Comparison of ENCODE assay signal across 9 mouse cellular contexts in genomic region chr10:128188242-128188877, GRCm38 (mm10). TPM values are rescaled to one million over a fixed set of nuclear protein-coding genes. Genes with fewer than 3 reads are reported as not detected.
DNase-seq lines count a peak whose midpoint lies in the region; ATAC-seq and TF ChIP-seq lines count a peak whose summit lies in the region.
"Had no signal": no experiment of that assay in that cellular context is flagged by ENCODE, and none has a peak within 500 bp of the region (broad histone marks: within the 10 kb centered on the region; RNA-seq: fewer than 3 reads in every experiment).

No protein-coding gene starts in this region.

- WGBS in limb, embryonic 14.5 days, result 41% methylated on average over 2 of the region's 2 CpGs
- WGBS in neural tube, embryonic 15.5 days, result 39% methylated on average over 2 of the region's 2 CpGs

- no peaks in the 10 kb centered on the region for H3K27me3 ChIP-seq in limb, embryonic 14.5 days (ENCODE audit: control insufficient read depth, insufficient read depth, low read length)
- no peaks in the 10 kb centered on the region for H3K27me3 ChIP-seq in neural tube, embryonic 15.5 days (replicated peaks)

- no peak for TF ChIP-seq POLR2A in limb, embryonic 14.5 days (IDR thresholded peaks at IDR 0.05; ENCODE audit: borderline replicate concordance, extremely low read depth, insufficient read depth, insufficient read length)

- H3K9ac ChIP-seq in limb, embryonic 14.5 days (ENCODE audit: low read depth, low read length, severe bottlenecking), result no peak overlapping the region
- no peak overlapping the region for H3K9ac ChIP-seq in neural tube, embryonic 15.5 days (replicated peaks)

- peak; percentile 45 for DNase-seq in ovary, postnatal 10 days (ENCODE audit: low spot score)
- no peak for DNase-seq in ovary, adult 18-20 months (ENCODE audit: low spot score)
- peak; percentile 92 for DNase-seq in brain, adult 2 months (ENCODE audit: low read depth, low spot score)
- DNase-seq in fibroblast of lung, adult 2 months (ENCODE audit: low read depth), result peak; percentile 68
- peak; percentile 58 to 86 for DNase-seq in kidney, adult 8-10 months
- peak; percentile 90 for DNase-seq in limb, embryonic 14.5 days (ENCODE audit: low spot score)
- DNase-seq in thymus, postnatal 0 days (ENCODE audit: low spot score), result peak; percentile 73

- no peaks in the 10 kb centered on the region for H3K36me3 ChIP-seq in limb, embryonic 14.5 days (ENCODE audit: control insufficient read depth, insufficient read depth, low read length)
- no peaks in the 10 kb centered on the region for H3K36me3 ChIP-seq in neural tube, embryonic 15.5 days

- H3K4me1 ChIP-seq in limb, embryonic 14.5 days (ENCODE audit: control insufficient read depth, insufficient read depth, low read length), result no peaks in the 10 kb centered on the region
- H3K4me1 ChIP-seq in neural tube, embryonic 15.5 days, result no peaks in the 10 kb centered on the region

- H3K27ac ChIP-seq in limb, embryonic 14.5 days (replicated peaks; ENCODE audit: low read depth, low read length), result no peak overlapping the region
- H3K27ac ChIP-seq in neural tube, embryonic 15.5 days (replicated peaks), result no peak overlapping the region

- H3K4me2 ChIP-seq in limb, embryonic 14.5 days (replicated peaks; ENCODE audit: low read depth, low read length, severe bottlenecking), result no peak overlapping the region
- peak overlapping the region; percentile 15; the same call in 1 of the 2 replicates for H3K4me2 ChIP-seq in neural tube, embryonic 15.5 days

- ATAC-seq in limb, embryonic 14.5 days (ENCODE audit: low FRiP score, low read depth), result no peak
- no peak for ATAC-seq in neural tube, embryonic 15.5 days (ENCODE audit: low FRiP score)

- H3K4me3 ChIP-seq in limb, embryonic 14.5 days (replicated peaks; ENCODE audit: low read length), result no peak overlapping the region
- H3K4me3 ChIP-seq in neural tube, embryonic 15.5 days (replicated peaks), result no peak overlapping the region

- no peaks in the 10 kb centered on the region for H3K9me3 ChIP-seq in limb, embryonic 14.5 days (ENCODE audit: control insufficient read depth, low read length)
- no peaks in the 10 kb centered on the region for H3K9me3 ChIP-seq in neural tube, embryonic 15.5 days (replicated peaks)

RNA-seq across cellular contexts. Expression of gene Gls2, which starts 5.9 kb away (rescaled TPM):
- polyA plus RNA-seq in limb, embryonic 14.5 days (2012; rRNA removed), result 4.8 and 5.8 TPM in 2 replicates
- 2.0 and 2.5 TPM in 2 replicates for polyA plus RNA-seq in limb, embryonic 14.5 days (2014; fragmentation: Nextera tagmentation; extraction: Ambion mirVana)
- 2.4 and 2.8 TPM in 2 replicates for polyA plus RNA-seq in neural tube, embryonic 15.5 days (2015; fragmentation: Nextera tagmentation; extraction: Ambion mirVana)
- 0.78 and 1.5 TPM in 2 replicates for polyA plus RNA-seq in thymus, postnatal 0 days (2015; fragmentation: Nextera tagmentation; extraction: Ambion mirVana)

RNA-seq across cellular contexts. Expression of gene Rbms2, which starts 8.3 kb away (rescaled TPM):
- 113 and 117 TPM in 2 replicates for polyA plus RNA-seq in limb, embryonic 14.5 days (2012; rRNA removed)
- polyA plus RNA-seq in limb, embryonic 14.5 days (2014; fragmentation: Nextera tagmentation; extraction: Ambion mirVana), result 33.8 and 35.9 TPM in 2 replicates
- 6.5 and 12.7 TPM in 2 replicates for polyA plus RNA-seq in neural tube, embryonic 15.5 days (2015; fragmentation: Nextera tagmentation; extraction: Ambion mirVana)
- 14.1 and 17.3 TPM in 2 replicates for polyA plus RNA-seq in thymus, postnatal 0 days (2015; fragmentation: Nextera tagmentation; extraction: Ambion mirVana)

RNA-seq across cellular contexts. Expression of gene Spryd4, which starts 23.2 kb away (rescaled TPM):
- 22.3 and 27.4 TPM in 2 replicates for polyA plus RNA-seq in limb, embryonic 14.5 days (2012; rRNA removed)
- 36.9 and 38.7 TPM in 2 replicates for polyA plus RNA-seq in limb, embryonic 14.5 days (2014; fragmentation: Nextera tagmentation; extraction: Ambion mirVana)
- polyA plus RNA-seq in neural tube, embryonic 15.5 days (2015; fragmentation: Nextera tagmentation; extraction: Ambion mirVana), result 25.5 and 25.9 TPM in 2 replicates
- polyA plus RNA-seq in thymus, postnatal 0 days (2015; fragmentation: Nextera tagmentation; extraction: Ambion mirVana), result 15.4 and 17.1 TPM in 2 replicates

RNA-seq across cellular contexts. Expression of gene Mip, which starts 37.3 kb away (rescaled TPM):
- 0.88 and 1.7 TPM in 2 replicates for polyA plus RNA-seq in limb, embryonic 14.5 days (2012; rRNA removed)
- polyA plus RNA-seq in limb, embryonic 14.5 days (2014; fragmentation: Nextera tagmentation; extraction: Ambion mirVana), result 0.17 and 0.37 TPM in 2 replicates
- not detected in 2 replicates for polyA plus RNA-seq in neural tube, embryonic 15.5 days (2015; fragmentation: Nextera tagmentation; extraction: Ambion mirVana)
- polyA plus RNA-seq in thymus, postnatal 0 days (2015; fragmentation: Nextera tagmentation; extraction: Ambion mirVana), result 0.06 TPM in 1 of 2 replicates, not detected in the other
- polyA plus RNA-seq: gonadal fat pad, adult 2 months had no signal

RNA-seq across cellular contexts. Expression of gene Timeless, which starts 43.5 kb away (rescaled TPM):
- 31.7 and 32.4 TPM in 2 replicates for polyA plus RNA-seq in limb, embryonic 14.5 days (2012; rRNA removed)
- polyA plus RNA-seq in limb, embryonic 14.5 days (2014; fragmentation: Nextera tagmentation; extraction: Ambion mirVana), result 48.6 and 54.7 TPM in 2 replicates
- polyA plus RNA-seq in neural tube, embryonic 15.5 days (2015; fragmentation: Nextera tagmentation; extraction: Ambion mirVana), result 20.0 and 25.1 TPM in 2 replicates
- 51.7 and 59.7 TPM in 2 replicates for polyA plus RNA-seq in thymus, postnatal 0 days (2015; fragmentation: Nextera tagmentation; extraction: Ambion mirVana)
